Mouse (Mus musculus) layer of hippocampus, adult 18-20 months (tissue): ENCODE measurements around the gene Brk1. TPM values are rescaled to one million over a fixed set of nuclear protein-coding genes. Genes with fewer than 3 reads are reported as not detected.

ENCODE experiments used
- DNase-seq, 2 experiments: peaks; one replicate each; pipeline ENCODE4 v3.0.0; 2022; ENCODE audit warnings: low spot score in 2 of 2
- long read RNA-seq: library from polyadenylated mRNA; stranded (forward); transcript quantifications from one replicate; pipeline ENCODE4 v2.0.0, GENCODE M21; 2021
- total RNA-seq, 2 experiments: library from RNA; stranded (reverse); gene quantifications; 2 replicates each; pipeline ENCODE4 v1.2.3; 2021

Brk1 gene
- 100 to 1,000 TPM; 221 to 222 TPM for total RNA-seq
- long read RNA-seq, transcript Brk1-201 (3 exons, 1,095 nt) = major isoform, 56 of 82 reads
- long read RNA-seq, partial matches to known transcripts = 0 of 82 reads
- long read RNA-seq, other reads (novel, unspliced or antisense) = 26 of 82 reads

DNA sequence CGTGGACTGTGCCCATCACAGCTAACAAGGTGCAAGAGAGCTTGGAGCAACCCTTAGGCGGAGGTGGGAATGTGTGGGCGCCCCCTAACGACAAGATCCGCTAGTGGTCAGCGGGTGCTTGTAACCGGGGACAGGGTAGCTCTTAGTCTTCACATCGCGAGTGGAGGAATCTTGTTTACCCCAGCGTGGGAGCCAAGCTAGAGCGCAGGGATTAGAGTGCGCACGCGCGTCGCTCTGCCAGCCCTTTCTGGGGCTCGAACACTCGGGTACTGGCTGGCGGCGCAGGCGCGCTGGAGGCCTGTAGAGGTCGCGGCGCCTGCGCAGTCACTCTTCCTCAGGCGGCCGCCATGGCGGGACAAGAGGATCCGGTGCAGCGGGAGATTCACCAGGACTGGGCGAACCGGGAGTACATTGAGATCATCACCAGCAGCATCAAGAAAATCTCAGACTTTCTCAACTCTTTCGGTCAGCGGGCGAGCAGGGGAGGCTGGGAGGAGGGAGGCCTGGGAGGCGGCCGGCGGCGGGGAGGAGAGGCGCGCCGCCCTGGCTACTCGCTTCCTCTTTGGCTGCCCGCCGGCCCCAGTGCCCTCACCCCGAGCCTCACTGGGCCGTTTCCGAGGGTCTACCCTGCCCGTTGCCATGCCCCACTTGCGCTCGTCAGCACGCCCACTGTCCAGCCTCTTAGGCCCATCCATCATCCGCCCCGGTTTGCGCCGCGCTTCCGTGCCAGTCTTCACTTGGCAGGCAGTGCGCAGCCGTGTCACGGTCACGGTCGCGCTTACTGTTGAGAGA is at the start of gene Brk1:
Gene Brk1, plus strand, starts transcription at position 341 of the 792 bp plus-strand sequence.
- DNase-seq = peak; percentile 86 to 94

- peak in 1 of 2 experiments; percentile 31 for DNase-seq
Measured at GRCm38 (mm10) chr6:113559736-113560135, 44.8 kb upstream of the Brk1 start.

DNA sequence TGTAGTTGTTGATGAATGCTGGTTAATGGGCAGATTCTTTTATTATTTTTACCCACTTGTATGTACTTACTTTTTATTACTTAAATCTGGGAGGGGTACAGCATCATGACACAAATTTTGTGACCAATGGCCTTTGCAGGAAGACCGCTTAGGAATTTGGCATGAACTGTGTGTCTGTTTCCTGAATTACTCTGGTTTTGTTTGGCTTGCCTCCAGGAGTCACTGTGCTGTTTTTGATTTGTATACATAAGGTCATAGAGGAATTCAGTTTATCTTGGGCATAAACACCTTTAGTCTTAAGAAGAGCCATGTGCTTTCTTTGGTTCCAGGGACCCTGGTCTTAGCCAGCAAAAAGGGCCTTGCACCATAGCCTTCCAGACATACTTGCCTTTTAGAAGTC is 40.0 kb upstream of the Brk1 start:
- no peak for DNase-seq

GRCm38 (mm10) chr6:113576044-113576443 is 28.5 kb upstream of the Brk1 start:
- DNase-seq = peak; percentile 44 to 75

GRCm38 (mm10) chr6:113579306-113579705 is 25.3 kb upstream of the Brk1 start:
- no peak for DNase-seq

- DNase-seq = no peak
Measured at GRCm38 (mm10) chr6:113583023-113583422, 21.5 kb upstream of the Brk1 start.

- DNase-seq = no peak
Measured at GRCm38 (mm10) chr6:113585065-113585464, 19.5 kb upstream of the Brk1 start.

DNA sequence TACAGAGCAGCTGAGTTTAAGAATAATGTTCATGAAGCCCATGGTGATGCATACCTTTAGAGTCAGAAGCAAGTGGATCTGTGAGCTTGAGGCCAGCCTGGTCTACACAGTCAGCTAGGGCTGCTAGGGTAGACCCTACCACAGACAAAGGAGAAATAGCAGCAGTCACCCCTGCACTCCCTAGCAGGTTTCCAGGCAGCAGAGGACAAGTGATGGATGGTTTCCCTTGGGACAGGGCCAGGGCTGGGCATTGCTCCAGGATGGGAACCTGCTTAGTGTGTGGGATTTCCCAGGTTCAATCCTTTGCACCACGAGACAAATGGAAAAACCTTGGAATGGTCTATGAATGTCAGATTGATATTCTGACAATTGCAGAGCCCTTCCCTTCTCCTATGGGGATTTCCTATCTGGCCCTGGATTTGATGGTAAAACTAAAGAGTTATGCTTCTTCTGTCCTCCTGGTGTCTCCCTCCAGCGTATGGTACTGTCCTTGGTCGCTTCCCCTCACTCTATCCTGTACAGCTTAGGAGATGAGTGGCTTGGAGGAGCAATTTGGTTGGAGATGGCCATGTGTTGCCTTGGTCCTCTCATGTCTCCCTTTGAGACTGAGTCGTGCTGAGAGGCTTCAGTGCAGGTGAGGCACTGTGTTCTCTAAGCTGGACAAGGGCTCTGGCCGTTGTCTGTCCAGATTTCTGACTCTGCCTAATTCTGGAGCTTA is 17.9 kb upstream of the Brk1 start:
- no peak for DNase-seq

- DNase-seq = no peak
Measured at GRCm38 (mm10) chr6:113592637-113593036, 11.9 kb upstream of the Brk1 start.

- DNase-seq = no peak
Measured at GRCm38 (mm10) chr6:113597945-113598344, 6.6 kb upstream of the Brk1 start.

GRCm38 (mm10) chr6:113599833-113600232 is 4.7 kb upstream of the Brk1 start:
- no peak for DNase-seq

- DNase-seq = no peak
Measured at GRCm38 (mm10) chr6:113600543-113601139, 3.9 kb upstream of the Brk1 start, which contains the start of gene Fancd2os. Gene Fancd2os, minus strand, starts transcription at chr6:113600715.

DNA sequence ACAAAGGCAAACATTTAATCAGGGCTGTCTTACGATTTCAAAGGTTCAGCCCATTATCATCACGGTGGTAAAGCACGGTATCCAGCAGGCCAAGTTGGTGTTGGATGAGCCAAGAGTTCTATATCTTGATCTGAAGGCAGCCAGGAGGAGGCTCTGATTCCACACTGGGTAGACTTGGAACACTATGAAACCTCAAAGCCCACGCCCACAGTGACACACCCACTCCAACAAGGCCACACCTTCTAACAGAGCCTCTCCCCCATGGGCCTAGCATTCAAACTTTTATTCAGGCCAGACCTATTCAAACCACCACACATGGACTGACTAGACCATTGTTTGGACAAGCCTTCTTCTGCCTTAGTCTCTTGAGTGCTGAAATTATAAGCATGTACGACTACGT is 1.8 kb upstream of the Brk1 start:
- no peak for DNase-seq

DNA sequence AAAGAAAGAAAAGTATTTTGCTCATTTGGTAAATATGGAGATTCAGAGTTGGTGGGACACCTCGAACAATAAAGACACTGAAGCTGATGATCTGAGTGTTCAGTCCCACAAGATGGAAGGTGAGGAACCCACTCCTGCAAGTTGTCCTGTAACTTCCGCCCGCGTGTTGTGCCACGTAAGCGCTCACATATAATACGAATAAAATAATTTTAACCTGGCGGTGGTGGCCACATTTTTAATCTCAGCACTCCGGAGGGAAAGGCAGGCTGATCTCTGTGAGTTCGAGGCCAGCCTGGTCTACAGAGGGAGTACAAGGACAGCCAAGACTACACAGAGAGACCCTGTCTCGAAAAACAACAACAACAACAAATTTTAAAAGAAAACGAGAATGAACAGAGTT is 579 bp upstream of the Brk1 start:
- no peak for DNase-seq

DNA sequence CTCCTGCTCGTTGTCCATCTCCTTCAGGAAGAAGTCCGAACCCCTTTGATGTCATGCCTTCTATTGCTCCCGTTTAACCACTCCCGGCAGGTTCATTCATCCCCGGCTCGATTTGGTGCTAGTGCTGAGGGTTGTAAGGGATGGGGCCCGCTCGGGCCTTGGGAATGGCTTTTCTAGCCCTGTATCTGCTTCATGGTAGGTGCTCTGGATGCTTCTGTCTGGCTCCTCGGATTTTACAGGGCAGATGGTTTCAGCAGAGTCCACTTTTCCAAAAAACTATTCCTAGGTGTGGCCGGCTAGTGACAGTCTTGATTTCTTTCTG is 613 bp downstream of the Brk1 start:
- peak in 1 of 2 experiments; percentile 45 for DNase-seq

- no peak for DNase-seq
Measured at GRCm38 (mm10) chr6:113608871-113609270, 4.3 kb downstream of the Brk1 start.

- no peak for DNase-seq
Measured at GRCm38 (mm10) chr6:113609293-113609692, 4.7 kb downstream of the Brk1 start.

GRCm38 (mm10) chr6:113612258-113612969 is 7.8 kb downstream of the Brk1 start:
- no peak for DNase-seq

- no peak for DNase-seq
Measured at GRCm38 (mm10) chr6:113614152-113614551, 9.6 kb downstream of the Brk1 start.

- peak in 1 of 2 experiments; percentile 76 for DNase-seq
Measured at GRCm38 (mm10) chr6:113614997-113615396, 10.4 kb downstream of the Brk1 start.

GRCm38 (mm10) chr6:113615489-113615888 is 10.9 kb downstream of the Brk1 start:
- peak in 1 of 2 experiments; percentile 60 for DNase-seq
